ENCODE assay signal across 14 mouse cellular contexts in genomic region chr4:45788446-45789081, GRCm38 (mm10). TPM values are rescaled to one million over a fixed set of nuclear protein-coding genes. Genes with fewer than 3 reads are reported as not detected.
DNase-seq lines count a peak whose midpoint lies in the region; ATAC-seq and TF ChIP-seq lines count a peak whose summit lies in the region.
"Had no signal": no experiment of that assay in that cellular context is flagged by ENCODE, and none has a peak within 500 bp of the region (broad histone marks: within the 10 kb centered on the region; RNA-seq: fewer than 3 reads in every experiment).

No protein-coding gene starts in this region.

- H3K4me1 ChIP-seq in cerebellum, adult 2 months (ENCODE audit: control insufficient read depth, insufficient read depth, low read length), result peaks cover 16% of the 10 kb centered on the region
- peaks cover 28% of the 10 kb centered on the region for H3K4me1 ChIP-seq in heart, embryonic 15.5 days (replicated peaks)
- H3K4me1 ChIP-seq in liver, embryonic 16.5 days (ENCODE audit: control insufficient read depth, low read depth, low read length), result peaks cover 16% of the 10 kb centered on the region

- peaks cover 2% of the 10 kb centered on the region; the same call in 1 of the 2 replicates for H3K27me3 ChIP-seq in cerebellum, adult 2 months (ENCODE audit: control insufficient read depth, insufficient read depth, low read length)
- peaks cover 3% of the 10 kb centered on the region; the same call in 1 of the 2 replicates for H3K27me3 ChIP-seq in heart, embryonic 15.5 days
- no peaks in the 10 kb centered on the region for H3K27me3 ChIP-seq in liver, embryonic 16.5 days (ENCODE audit: control insufficient read depth, insufficient read depth, low read depth, low read length)

- no peak for TF ChIP-seq CTCF in cerebellum, adult 2 months (IDR thresholded peaks at IDR 0.05; ENCODE audit: borderline replicate concordance, insufficient read depth, low read depth, low read length)

- no peak overlapping the region for H3K9ac ChIP-seq in heart, embryonic 15.5 days
- H3K9ac ChIP-seq in liver, embryonic 16.5 days (ENCODE audit: low read depth, low read length), result no peak overlapping the region
- H3K9ac ChIP-seq: liver, embryonic 13.5 days; midbrain, embryonic 13.5 days had no signal

- peak; percentile 31 to 57 for DNase-seq in cerebellum, postnatal 10 days
- DNase-seq in cerebellum, adult 2 months, result no peak
- DNase-seq in heart, postnatal 25 days (ENCODE audit: low spot score), result no peak
- no peak for DNase-seq in liver
- DNase-seq in right cerebral cortex, postnatal 36 days (ENCODE audit: low spot score in 2 of 2), result no peak
- no peak for DNase-seq in frontal cortex, postnatal 10 days (ENCODE audit: low spot score in 2 of 2)
- DNase-seq: embryo, embryonic 11 days; kidney, adult 18-20 months; liver, embryonic 13.5 days had no signal

- no peak for ATAC-seq in heart, embryonic 15.5 days (replicated peaks; ENCODE audit: insufficient number of reproducible peaks, insufficient read depth, low FRiP score, low read depth)
- ATAC-seq in liver, embryonic 16.5 days (ENCODE audit: low read depth), result no peak
- ATAC-seq: midbrain, embryonic 13.5 days had no signal

- TF ChIP-seq POLR2A in cerebellum, adult 2 months (IDR thresholded peaks at IDR 0.05; ENCODE audit: borderline replicate concordance, insufficient read depth, low read length), result no peak

- 46% methylated on average over 13 of the region's 13 CpGs for WGBS in cerebellum, adult 2 months
- 65% methylated on average over 13 of the region's 13 CpGs for WGBS in heart, embryonic 15.5 days
- 39% methylated on average over 13 of the region's 13 CpGs for WGBS in liver, embryonic 16.5 days (ENCODE audit: insufficient replicate concordance)

- peak overlapping the region; percentile 25 for H3K4me2 ChIP-seq in heart, embryonic 15.5 days
- H3K4me2 ChIP-seq in liver, embryonic 16.5 days (ENCODE audit: low read depth, low read length), result no peak overlapping the region
- H3K4me2 ChIP-seq: liver, embryonic 13.5 days; midbrain, embryonic 13.5 days had no signal

- no peak overlapping the region for H3K4me3 ChIP-seq in cerebellum, adult 2 months (replicated peaks; ENCODE audit: insufficient read depth, low read depth, low read length)
- H3K4me3 ChIP-seq in heart, embryonic 15.5 days, result no peak overlapping the region
- no peak overlapping the region for H3K4me3 ChIP-seq in liver, embryonic 16.5 days (ENCODE audit: low read depth, low read length)
- H3K4me3 ChIP-seq: liver, embryonic 13.5 days; midbrain, embryonic 13.5 days had no signal

- intact Hi-C loops in heart, postnatal 25 days (cut with DNase I), result loop anchor here (5.0 kb wide), 1 partner anchor 64 kb away; no protein-coding TSS in a partner anchor

- no peak overlapping the region for H3K27ac ChIP-seq in cerebellum, adult 2 months (ENCODE audit: insufficient read depth, low read length)
- H3K27ac ChIP-seq in heart, embryonic 15.5 days, result peak overlapping the region; percentile 79
- H3K27ac ChIP-seq in liver, embryonic 16.5 days (ENCODE audit: low read length), result peak overlapping the region; percentile 63; the same call in 1 of the 2 replicates
- H3K27ac ChIP-seq: liver, embryonic 13.5 days had no signal

- no peaks in the 10 kb centered on the region for H3K36me3 ChIP-seq in heart, embryonic 15.5 days
- H3K36me3 ChIP-seq in liver, embryonic 16.5 days (ENCODE audit: control insufficient read depth, insufficient read depth), result no peaks in the 10 kb centered on the region
- H3K36me3 ChIP-seq: liver, embryonic 13.5 days; midbrain, embryonic 13.5 days had no signal

- no peaks in the 10 kb centered on the region for H3K9me3 ChIP-seq in heart, embryonic 15.5 days (replicated peaks)
- H3K9me3 ChIP-seq in liver, embryonic 16.5 days (replicated peaks; ENCODE audit: control insufficient read depth, low read length), result no peaks in the 10 kb centered on the region
- H3K9me3 ChIP-seq: liver, embryonic 13.5 days; midbrain, embryonic 13.5 days had no signal

RNA-seq across cellular contexts. Expression of gene Aldh1b1, which starts 10.3 kb away (rescaled TPM):
- polyA plus RNA-seq in cerebellum, adult 2 months (2012; rRNA removed), result 2.7 and 2.8 TPM in 2 replicates
- 149 and 153 TPM in 2 replicates for polyA plus RNA-seq in heart, embryonic 15.5 days (2015; fragmentation: Nextera tagmentation; extraction: Ambion mirVana)
- 10 to 100 TPM; 16.0 to 17.5 TPM for total RNA-seq in heart, postnatal 25 days (2021)
- 103 and 114 TPM in 2 replicates for polyA plus RNA-seq in liver, embryonic 16.5 days (2015; fragmentation: Nextera tagmentation; extraction: Ambion mirVana)

RNA-seq across cellular contexts. Expression of gene Igfbpl1, which starts 38.2 kb away (rescaled TPM):
- 0.38 and 0.51 TPM in 2 replicates for polyA plus RNA-seq in cerebellum, adult 2 months (2012; rRNA removed)
- polyA plus RNA-seq in heart, embryonic 15.5 days (2015; fragmentation: Nextera tagmentation; extraction: Ambion mirVana), result 2.0 and 2.6 TPM in 2 replicates
- total RNA-seq in heart, postnatal 25 days (2021), result 1 to 10 TPM in 1 of 2 experiments, under 1 TPM in 1; 0.83 to 1.6 TPM
- polyA plus RNA-seq in liver, embryonic 16.5 days (2015; fragmentation: Nextera tagmentation; extraction: Ambion mirVana), result not detected in 2 replicates
- polyA plus RNA-seq: thymus, postnatal 0 days had no signal

RNA-seq across cellular contexts. Expression of gene Stra6l, which starts 59.9 kb away (rescaled TPM):
- 0.03 and 0.05 TPM in 2 replicates for polyA plus RNA-seq in cerebellum, adult 2 months (2012; rRNA removed)
- 0.09 and 0.34 TPM in 2 replicates for polyA plus RNA-seq in heart, embryonic 15.5 days (2015; fragmentation: Nextera tagmentation; extraction: Ambion mirVana)
- total RNA-seq in heart, postnatal 25 days (2021), result not detected
- 8.2 and 9.4 TPM in 2 replicates for polyA plus RNA-seq in liver, embryonic 16.5 days (2015; fragmentation: Nextera tagmentation; extraction: Ambion mirVana)
- total RNA-seq: layer of hippocampus, adult 18-20 months had no signal

Comparison
In these comparisons a context has a peak if more than half of its experiments do, and no peak if none do; other contexts are left out.
1. DNase-seq: peak in cerebellum, postnatal 10 days (2 of 2); none in cerebellum, adult 2 months (0 of 2), heart, postnatal 25 days (single experiment), liver (single experiment), right cerebral cortex, postnatal 36 days (0 of 2) and frontal cortex, postnatal 10 days (0 of 2).
2. RNA of gene Aldh1b1, which starts 10.3 kb away (polyA plus RNA-seq): 149 to 153 TPM in heart, embryonic 15.5 days and 103 to 114 TPM in liver, embryonic 16.5 days; 2.7 to 2.8 TPM in cerebellum, adult 2 months; every median in the first group is over 10 times any median in the second.